Mouse (Mus musculus): ENCODE data around the gene Hs1bp3. TPM values are rescaled to one million over a fixed set of nuclear protein-coding genes. Genes with fewer than 3 reads are reported as not detected.

The Hs1bp3 gene
- total RNA-seq, 2 experiments from 2014 or later = 10.5 to 12.0 TPM

GRCm38 (mm10) chr12:8393226-8393625 lies 80.0 kb downstream of the Hs1bp3 start:
- no peak for DNase-seq (ENCODE audit: low spot score in 2 of 2)

Other genes starting within 250 kb of the Hs1bp3 start
- gene Ldah, start 105.3 kb upstream of the Hs1bp3 start, total RNA-seq (2021) = 10 to 100 TPM; 39.6 to 43.2 TPM
- gene Gdf7, start 11.5 kb upstream of the Hs1bp3 start, total RNA-seq (2021) = not detected
- gene Rhob, start 186.6 kb downstream of the Hs1bp3 start, total RNA-seq (2021) = 100 to 1,000 TPM; 303 to 334 TPM

Measured in layer of hippocampus, postnatal 10 days (tissue).